Mouse (Mus musculus): ENCODE data around the gene Grid1. TPM values are rescaled to one million over a fixed set of nuclear protein-coding genes. Genes with fewer than 3 reads are reported as not detected.

The Grid1 gene
- total and polyA plus RNA-seq, 2 experiments from 2014 or later = 10.5 to 39.4 TPM

- Histone ChIP-seq H3K27me3 (ENCODE audit: insufficient read depth, low read length) (no peaks in the 10 kb centered on the region), H3K9ac (replicated peaks; ENCODE audit: low read length, poor library complexity, severe bottlenecking) (no peak overlapping the region), H3K4me1 (ENCODE audit: insufficient read depth, low read length) (no peaks in the 10 kb centered on the region), H3K4me2 (ENCODE audit: low read depth, low read length, poor library complexity, severe bottlenecking) (no peak overlapping the region), H3K36me3 (ENCODE audit: insufficient read depth, low read length) (no peaks in the 10 kb centered on the region), H3K4me3 (ENCODE audit: low read depth, low read length) (no peak overlapping the region), H3K27ac (ENCODE audit: low read depth, low read length) (no peak overlapping the region), H3K9me3 (ENCODE audit: low read length) (no peaks in the 10 kb centered on the region)
- no peak for ATAC-seq (ENCODE audit: low FRiP score)
- TF ChIP-seq CTCF (IDR thresholded peaks at IDR 0.05) = no peak
- WGBS = 69% methylated on average over 2 of the region's 2 CpGs
- no peak for DNase-seq (ENCODE audit: low spot score)
Measured at GRCm38 (mm10) chr14:35222196-35222595, 402.3 kb downstream of the Grid1 start.

DNA sequence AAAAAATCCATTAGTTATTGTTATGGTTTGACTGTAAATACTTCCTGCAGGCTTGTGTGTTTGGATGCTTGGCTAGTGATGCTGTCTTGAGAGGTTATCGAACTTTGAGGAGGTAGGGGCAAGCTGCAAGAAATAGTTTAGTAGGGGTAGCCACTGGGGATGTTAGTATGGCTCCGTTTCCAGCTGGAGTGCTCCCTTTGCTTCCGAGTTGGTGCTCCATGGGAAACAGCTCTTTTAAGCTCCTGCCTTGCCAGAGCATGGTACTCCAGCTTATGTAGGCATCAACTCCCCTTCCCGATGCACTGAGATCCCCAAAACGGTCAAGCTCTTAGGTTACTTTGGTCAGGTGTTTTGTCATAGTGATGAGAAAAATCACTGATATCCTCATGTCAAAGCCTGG, 407.7 kb downstream of the Grid1 start:
- H3K36me3 ChIP-seq (ENCODE audit: insufficient read depth, low read length) = no peaks in the 10 kb centered on the region
- H3K4me2 ChIP-seq (ENCODE audit: low read depth, low read length, poor library complexity, severe bottlenecking) = no peak overlapping the region
- H3K27me3 ChIP-seq (ENCODE audit: insufficient read depth, low read length) = no peaks in the 10 kb centered on the region
- ATAC-seq (ENCODE audit: low FRiP score) (no peak), DNase-seq (ENCODE audit: low spot score) (no peak)
- no peaks in the 10 kb centered on the region for H3K4me1 ChIP-seq (ENCODE audit: insufficient read depth, low read length)
- TF ChIP-seq CTCF (IDR thresholded peaks at IDR 0.05) = no peak
- H3K9ac ChIP-seq (replicated peaks; ENCODE audit: low read length, poor library complexity, severe bottlenecking) = no peak overlapping the region
- 91% methylated on average over 5 of the region's 5 CpGs for WGBS
- H3K27ac ChIP-seq (ENCODE audit: low read depth, low read length) = no peak overlapping the region
- no peak overlapping the region for H3K4me3 ChIP-seq (ENCODE audit: low read depth, low read length)
- H3K9me3 ChIP-seq (ENCODE audit: low read length) = no peaks in the 10 kb centered on the region

DNA sequence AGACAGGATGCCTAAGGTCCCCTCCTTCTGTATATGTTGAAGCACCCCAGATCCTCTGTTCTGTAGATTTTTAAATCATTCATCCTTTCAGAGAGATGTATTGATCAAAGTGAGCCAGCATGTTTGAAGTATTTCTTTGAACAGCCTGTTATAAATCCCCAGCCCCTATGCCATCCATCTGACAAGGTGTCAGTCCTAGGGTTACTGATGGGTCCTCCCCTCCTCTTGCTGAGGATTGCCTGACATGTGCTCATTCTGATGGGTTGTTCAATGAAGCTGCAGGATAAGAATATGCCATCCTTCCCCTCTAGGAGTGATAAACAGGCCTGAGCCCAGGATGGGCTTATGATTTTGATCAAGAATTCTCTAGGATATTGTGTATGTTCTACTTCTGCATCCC, 411.5 kb downstream of the Grid1 start:
- no peak for TF ChIP-seq CTCF (IDR thresholded peaks at IDR 0.05)
- Histone ChIP-seq H3K36me3 (ENCODE audit: insufficient read depth, low read length) (no peaks in the 10 kb centered on the region), H3K27me3 (ENCODE audit: insufficient read depth, low read length) (no peaks in the 10 kb centered on the region), H3K4me2 (ENCODE audit: low read depth, low read length, poor library complexity, severe bottlenecking) (no peak overlapping the region), H3K27ac (ENCODE audit: low read depth, low read length) (no peak overlapping the region), H3K9ac (replicated peaks; ENCODE audit: low read length, poor library complexity, severe bottlenecking) (no peak overlapping the region), H3K4me3 (ENCODE audit: low read depth, low read length) (no peak overlapping the region), H3K4me1 (ENCODE audit: insufficient read depth, low read length) (no peaks in the 10 kb centered on the region), H3K9me3 (ENCODE audit: low read length) (no peaks in the 10 kb centered on the region)
- DNase-seq (ENCODE audit: low spot score) (no peak), ATAC-seq (ENCODE audit: low FRiP score) (peak; percentile 38; the same call in 1 of the 2 replicates)

GRCm38 (mm10) chr14:35242882-35243281, 423.0 kb downstream of the Grid1 start:
- TF ChIP-seq CTCF (IDR thresholded peaks at IDR 0.05) = no peak
- Histone ChIP-seq H3K27ac (ENCODE audit: low read depth, low read length) (no peak overlapping the region), H3K4me3 (ENCODE audit: low read depth, low read length) (no peak overlapping the region), H3K9ac (replicated peaks; ENCODE audit: low read length, poor library complexity, severe bottlenecking) (no peak overlapping the region), H3K4me1 (ENCODE audit: insufficient read depth, low read length) (no peaks in the 10 kb centered on the region), H3K4me2 (ENCODE audit: low read depth, low read length, poor library complexity, severe bottlenecking) (no peak overlapping the region), H3K36me3 (ENCODE audit: insufficient read depth, low read length) (no peaks in the 10 kb centered on the region), H3K27me3 (ENCODE audit: insufficient read depth, low read length) (no peaks in the 10 kb centered on the region), H3K9me3 (ENCODE audit: low read length) (no peaks in the 10 kb centered on the region)
- WGBS = 85% methylated on average over 6 of the region's 6 CpGs
- DNase-seq (ENCODE audit: low spot score) (no peak), ATAC-seq (ENCODE audit: low FRiP score) (no peak)

DNA sequence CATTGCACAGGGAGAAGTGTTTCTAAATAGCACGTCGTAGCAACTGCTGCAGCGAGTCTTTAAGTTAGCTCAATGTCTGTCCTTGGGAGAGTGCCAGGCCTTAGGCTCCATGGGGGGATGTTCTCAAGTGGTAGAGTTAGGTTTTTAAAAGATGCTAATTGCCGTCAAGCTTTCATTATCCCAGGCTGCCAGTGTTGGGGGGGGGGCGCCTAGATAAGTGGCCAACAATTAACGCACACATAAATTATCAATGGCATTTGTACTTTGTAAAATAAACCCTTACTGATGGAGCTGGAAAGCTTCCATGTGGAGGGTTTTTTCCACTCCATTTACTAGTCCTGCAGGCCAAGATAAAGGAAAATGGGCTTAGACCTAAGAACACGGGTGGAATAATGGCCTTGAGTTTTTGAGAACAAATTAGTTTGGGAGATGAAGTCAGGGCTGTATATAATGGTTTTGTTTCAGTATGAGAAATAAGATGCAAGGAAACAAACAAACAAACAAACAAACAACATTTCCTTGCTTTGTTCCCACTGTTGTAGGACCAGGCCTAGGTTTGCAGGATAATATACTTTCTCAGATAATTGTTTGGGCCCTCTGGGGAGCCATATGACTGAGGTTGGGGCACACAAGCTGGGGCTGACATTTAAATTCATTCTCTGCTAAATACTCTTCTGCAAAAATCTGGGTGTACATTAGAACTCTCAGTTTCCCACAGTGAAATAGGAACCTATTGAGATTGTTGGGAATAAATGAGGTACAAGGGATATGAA, 425.1 kb downstream of the Grid1 start:
- ATAC-seq (ENCODE audit: low FRiP score) (no peak), DNase-seq (ENCODE audit: low spot score) (peak; percentile 45)
- H3K4me1 ChIP-seq (ENCODE audit: insufficient read depth, low read length) = no peaks in the 10 kb centered on the region
- H3K36me3 ChIP-seq (ENCODE audit: insufficient read depth, low read length) = no peaks in the 10 kb centered on the region
- no peak overlapping the region for H3K4me2 ChIP-seq (ENCODE audit: low read depth, low read length, poor library complexity, severe bottlenecking)
- H3K9ac ChIP-seq (replicated peaks; ENCODE audit: low read length, poor library complexity, severe bottlenecking) = no peak overlapping the region
- no peak overlapping the region for H3K27ac ChIP-seq (ENCODE audit: low read depth, low read length)
- 74% methylated on average over 7 of the region's 7 CpGs for WGBS
- H3K4me3 ChIP-seq (ENCODE audit: low read depth, low read length) = no peak overlapping the region
- H3K27me3 ChIP-seq (ENCODE audit: insufficient read depth, low read length) = no peaks in the 10 kb centered on the region
- no peak for TF ChIP-seq CTCF (IDR thresholded peaks at IDR 0.05)
- no peaks in the 10 kb centered on the region for H3K9me3 ChIP-seq (ENCODE audit: low read length)

- H3K27ac ChIP-seq (ENCODE audit: low read depth, low read length) = no peak overlapping the region
- no peak for TF ChIP-seq CTCF (IDR thresholded peaks at IDR 0.05)
- no peaks in the 10 kb centered on the region for H3K27me3 ChIP-seq (ENCODE audit: insufficient read depth, low read length)
- no peaks in the 10 kb centered on the region for H3K4me1 ChIP-seq (ENCODE audit: insufficient read depth, low read length)
- no peak overlapping the region for H3K4me3 ChIP-seq (ENCODE audit: low read depth, low read length)
- DNase-seq (ENCODE audit: low spot score) (peak; percentile 68), ATAC-seq (ENCODE audit: low FRiP score) (no peak)
- no peak overlapping the region for H3K4me2 ChIP-seq (ENCODE audit: low read depth, low read length, poor library complexity, severe bottlenecking)
- WGBS = 45% methylated on average over 4 of the region's 4 CpGs
- H3K36me3 ChIP-seq (ENCODE audit: insufficient read depth, low read length) = no peaks in the 10 kb centered on the region
- no peak overlapping the region for H3K9ac ChIP-seq (replicated peaks; ENCODE audit: low read length, poor library complexity, severe bottlenecking)
- H3K9me3 ChIP-seq (ENCODE audit: low read length) = no peaks in the 10 kb centered on the region
Measured at GRCm38 (mm10) chr14:35250412-35250811, 430.5 kb downstream of the Grid1 start.
